Mouse (Mus musculus) megakaryocyte, embryonic 14.5 days (primary cell): Measurements from ENCODE around the gene Ifnar1.

ENCODE experiments used
- FLI1 ChIP-seq: IDR thresholded peaks from 2 replicates; pipeline ENCODE4 v1.6.1; 2012; ENCODE audit warnings: low read length, inconsistent platforms, mixed read lengths
- GATA1 ChIP-seq: IDR thresholded peaks from 3 replicates; pipeline ENCODE4 v1.6.1; 2012; ENCODE audit warnings: mixed read lengths, low read length, inconsistent platforms, borderline replicate concordance

DNA sequence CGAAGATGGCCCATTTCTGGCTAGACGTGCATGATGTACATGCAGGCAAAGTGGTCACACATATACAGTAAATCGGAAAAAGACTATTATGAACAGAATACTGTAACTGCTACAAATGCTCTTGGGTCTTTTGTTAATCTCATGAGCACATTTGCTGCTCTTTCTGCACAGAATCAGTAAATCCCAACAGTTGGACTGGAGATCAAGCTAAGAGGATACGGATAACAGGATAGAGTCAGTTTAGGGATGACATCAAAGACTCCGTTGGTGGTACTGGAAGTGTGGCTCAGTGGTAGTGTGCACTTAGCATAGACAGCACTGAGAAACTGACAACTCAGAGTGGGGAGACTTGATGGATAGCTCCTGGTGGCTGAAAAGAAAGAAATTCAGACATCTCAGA is 803 bp downstream of the Ifnar1 start:
- TF ChIP-seq GATA1 (no peak), FLI1 (no peak)
